Mouse (Mus musculus) spleen, postnatal 14 days (tissue): ENCODE measurements around the gene Siae.

Experiments
- DNase-seq, 2 experiments: peaks; one replicate each; pipeline ENCODE4 v3.0.0; 2021 to 2022; ENCODE audit warnings: low spot score in 2 of 2

The Siae gene

GRCm38 (mm10) chr9:37540701-37541575 lies 14.6 kb upstream of the Siae start:
- DNase-seq = no peak

GRCm38 (mm10) chr9:37541851-37542642 lies 13.5 kb upstream of the Siae start:
- no peak for DNase-seq

GRCm38 (mm10) chr9:37543869-37544440 lies 11.5 kb upstream of the Siae start:
- no peak for DNase-seq

GRCm38 (mm10) chr9:37544447-37545165 lies 10.9 kb upstream of the Siae start:
- peak; percentile 19 to 39 for DNase-seq

- DNase-seq = no peak
These were observed 10.3 kb upstream of the Siae start for GRCm38 (mm10) chr9:37545166-37545610.

GRCm38 (mm10) chr9:37545847-37546452 lies 9.5 kb upstream of the Siae start:
- no peak for DNase-seq

GRCm38 (mm10) chr9:37546889-37547288 lies 8.6 kb upstream of the Siae start:
- no peak for DNase-seq

GRCm38 (mm10) chr9:37550435-37550834 lies 5.1 kb upstream of the Siae start:
- DNase-seq = no peak

- DNase-seq = no peak
These were observed 3.6 kb upstream of the Siae start for GRCm38 (mm10) chr9:37551751-37552531.

GRCm38 (mm10) chr9:37552536-37553293 lies 2.8 kb upstream of the Siae start, which contains the start of gene Nrgn:
Gene Nrgn (minus strand): TSS chr9:37552904.
- peak; percentile 48 to 50 for DNase-seq

- no peak for DNase-seq
These were observed 1.2 kb upstream of the Siae start for GRCm38 (mm10) chr9:37554279-37554678.

- DNase-seq = no peak
These were observed 868 bp downstream of the Siae start for GRCm38 (mm10) chr9:37556366-37556765.

- no peak for DNase-seq
These were observed 5.1 kb downstream of the Siae start for GRCm38 (mm10) chr9:37560617-37561016.

GRCm38 (mm10) chr9:37563805-37564204 lies 8.3 kb downstream of the Siae start:
- DNase-seq = no peak

GRCm38 (mm10) chr9:37567019-37567418 lies 11.5 kb downstream of the Siae start:
- DNase-seq = no peak

GRCm38 (mm10) chr9:37567454-37567853 lies 12.0 kb downstream of the Siae start:
- no peak for DNase-seq

- DNase-seq = no peak
These were observed 12.6 kb downstream of the Siae start for GRCm38 (mm10) chr9:37567892-37568604.

- DNase-seq = no peak
These were observed 13.2 kb downstream of the Siae start for GRCm38 (mm10) chr9:37568605-37569214.
